Mouse (Mus musculus): ENCODE results near the gene Ccdc12.
A peak's percentile ranks its signal among the peaks of the same experiment; 100 is the strongest.
"Not testable (repeated sequence)": the region's sequence is repeated elsewhere in the genome, so short reads cannot be mapped to it uniquely, and the experiment has no call there.

Ccdc12 gene

DNA sequence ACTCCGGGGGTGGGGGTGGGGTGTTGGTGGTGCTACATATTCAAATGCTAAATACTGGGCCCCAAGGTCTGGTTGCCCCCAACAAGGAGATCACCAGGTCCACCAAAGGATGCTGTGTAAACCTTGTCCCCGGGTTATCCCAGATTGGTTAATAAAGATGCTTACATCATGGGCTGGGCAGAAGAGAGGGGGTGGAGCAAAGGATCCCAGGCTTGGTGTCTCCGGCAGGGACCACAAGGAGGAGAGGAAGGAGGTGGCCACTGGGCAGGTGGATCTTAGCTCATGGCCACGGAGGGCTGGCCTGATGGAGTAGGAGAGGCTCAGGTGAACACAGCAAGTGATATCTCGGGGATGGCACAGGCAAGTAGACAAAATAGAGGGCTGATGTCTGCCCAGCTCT, 22.6 kb downstream of the Ccdc12 start:
- no peak for DNase-seq

DNA sequence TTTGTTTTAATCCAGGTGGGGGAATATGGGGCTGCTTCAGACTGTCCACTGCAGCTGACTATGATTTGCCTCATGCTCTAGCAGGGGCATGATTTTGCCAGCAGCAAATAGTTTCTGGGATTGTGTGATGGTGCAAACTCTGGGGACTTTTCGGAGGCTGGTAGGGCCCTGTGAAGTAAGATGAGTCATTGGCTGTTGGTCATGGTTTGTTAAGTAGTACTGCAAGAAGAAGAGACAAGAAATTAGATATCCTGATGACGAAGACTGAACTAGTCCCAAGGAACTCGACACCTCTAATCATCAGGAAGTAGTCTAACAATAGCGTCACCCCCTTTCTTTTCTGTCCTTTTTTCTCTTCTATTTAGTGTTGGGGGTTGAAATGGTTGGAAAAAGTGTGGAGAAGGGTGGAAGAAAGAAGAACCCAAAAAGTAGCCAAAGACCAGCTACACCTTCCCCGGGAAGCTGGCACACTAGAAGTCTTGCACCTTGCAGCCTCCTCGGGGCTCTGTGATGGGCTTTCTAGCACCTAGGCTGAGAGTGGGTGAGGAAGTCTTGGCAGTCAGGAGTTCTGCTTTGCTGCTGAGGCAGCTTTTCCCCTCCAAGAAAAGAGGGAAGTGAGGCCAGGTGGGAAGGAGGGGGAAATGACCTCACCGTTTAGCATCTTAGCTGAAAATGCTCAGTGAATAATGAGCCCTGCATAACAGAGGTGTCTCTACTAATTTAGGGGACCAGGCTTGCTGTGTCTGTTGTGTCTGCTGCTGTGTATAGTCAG, 24.6 kb downstream of the Ccdc12 start:
- DNase-seq: no peak

- DNase-seq: no peak
Observed at GRCm38 (mm10) chr9:110681817-110682216, 25.5 kb downstream of the Ccdc12 start.

GRCm38 (mm10) chr9:110682255-110682654, 26.0 kb downstream of the Ccdc12 start:
- DNase-seq: peak; percentile 67

- not testable (repeated sequence) for DNase-seq
Observed at GRCm38 (mm10) chr9:110682697-110683096, 26.4 kb downstream of the Ccdc12 start.

- DNase-seq: peak; percentile 87
Observed at GRCm38 (mm10) chr9:110683574-110684099, 27.3 kb downstream of the Ccdc12 start.

DNA sequence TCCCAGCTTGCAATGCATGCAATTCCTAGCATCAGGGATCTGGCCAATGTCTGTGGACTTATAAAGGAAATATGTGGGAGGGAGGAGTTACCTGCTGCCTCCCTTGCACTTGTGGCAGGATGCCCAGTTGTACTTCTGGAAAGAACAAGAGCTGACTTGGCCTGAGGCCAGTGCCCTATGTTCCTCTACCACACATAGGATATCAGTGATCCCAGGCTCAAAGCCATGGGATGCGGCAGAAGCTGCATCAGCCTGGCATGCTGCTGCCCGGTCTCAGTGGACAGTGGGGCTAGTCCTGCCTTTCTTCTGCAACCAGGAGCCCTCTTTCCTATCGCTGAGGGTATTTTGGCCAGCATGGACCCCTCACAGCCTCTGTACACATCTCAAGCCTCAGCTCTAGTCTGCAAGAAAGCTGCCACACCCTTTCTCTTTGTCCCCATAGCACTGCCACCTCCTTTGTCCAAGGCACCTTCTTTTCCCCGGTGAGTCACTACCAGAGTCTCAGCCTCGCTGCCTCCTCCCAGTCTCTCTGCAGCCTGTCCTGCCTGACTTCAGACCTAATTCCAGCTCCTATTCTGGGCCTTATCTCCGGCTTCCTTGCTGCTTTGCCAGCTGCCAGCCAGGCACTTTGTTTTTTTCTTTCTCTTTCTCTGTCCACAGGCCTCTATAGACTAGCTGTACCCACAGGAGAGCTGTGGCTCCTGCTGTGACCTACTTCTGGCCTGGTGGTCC, 28.0 kb downstream of the Ccdc12 start:
- peak; percentile 97 for DNase-seq

GRCm38 (mm10) chr9:110685187-110685586, 28.9 kb downstream of the Ccdc12 start:
- no peak for DNase-seq

GRCm38 (mm10) chr9:110685591-110685990, 29.3 kb downstream of the Ccdc12 start:
- DNase-seq: no peak

DNA sequence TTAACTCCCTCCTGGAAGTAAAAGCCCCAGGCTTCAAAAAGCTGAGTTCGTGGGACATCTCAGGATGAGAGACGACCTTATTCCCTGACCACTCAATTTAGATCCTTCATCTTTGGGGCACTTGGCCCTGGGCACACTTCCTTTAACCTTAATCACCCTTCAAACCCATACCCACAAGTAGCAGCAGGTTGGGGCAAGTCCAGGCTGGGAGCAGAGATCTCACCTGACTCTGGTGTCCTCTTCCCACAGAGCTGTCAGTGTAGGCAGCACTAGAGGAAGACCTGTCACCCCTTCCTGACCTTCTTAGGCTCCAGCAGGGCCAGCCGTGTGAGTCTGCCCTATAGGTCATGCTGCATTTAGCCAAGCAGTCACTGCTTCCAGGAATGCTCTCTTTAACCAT, 30.2 kb downstream of the Ccdc12 start:
- DNase-seq: no peak

DNA sequence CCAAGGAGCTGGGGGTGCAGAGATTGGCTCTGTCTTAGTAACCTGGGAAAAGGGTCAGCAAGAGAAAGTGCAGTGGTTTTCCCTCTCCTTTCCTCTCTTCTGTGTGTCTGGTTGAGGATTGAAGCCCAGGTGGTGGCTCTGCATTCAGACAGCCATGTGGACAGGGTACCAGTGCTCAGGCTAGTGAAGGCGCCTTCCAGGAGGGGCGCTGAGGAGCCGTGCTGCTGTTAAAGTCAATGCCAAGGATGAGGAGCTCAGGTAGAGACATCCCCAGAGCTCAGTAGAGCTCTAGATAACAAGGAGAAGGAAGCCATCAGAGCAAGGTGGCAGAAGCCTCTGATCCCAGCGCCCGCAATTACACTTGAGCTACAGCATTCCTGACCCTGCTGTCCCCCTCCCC, 30.8 kb downstream of the Ccdc12 start:
- DNase-seq: no peak

DNA sequence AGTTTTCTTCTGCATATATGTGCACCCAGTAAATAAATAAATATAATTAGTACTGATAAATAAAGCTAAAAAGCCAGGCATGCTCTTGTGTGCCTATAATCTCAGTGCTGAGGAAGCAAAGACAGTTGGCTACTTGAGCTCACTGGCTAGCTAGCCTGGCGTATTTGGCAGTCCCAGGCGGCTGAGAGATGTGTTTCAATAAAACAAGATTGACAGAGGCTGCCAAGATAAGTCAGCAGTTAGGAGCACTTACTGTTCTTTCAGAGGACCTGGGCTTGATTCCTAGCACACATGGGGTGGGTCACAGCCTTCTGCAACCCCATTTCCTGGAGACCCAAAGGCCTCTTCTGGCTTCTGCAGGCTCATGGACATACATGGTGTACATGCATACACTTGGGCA, 31.5 kb downstream of the Ccdc12 start:
- no peak for DNase-seq

- DNase-seq: peak; percentile 85
Observed at GRCm38 (mm10) chr9:110689261-110689779, 33.0 kb downstream of the Ccdc12 start.

DNA sequence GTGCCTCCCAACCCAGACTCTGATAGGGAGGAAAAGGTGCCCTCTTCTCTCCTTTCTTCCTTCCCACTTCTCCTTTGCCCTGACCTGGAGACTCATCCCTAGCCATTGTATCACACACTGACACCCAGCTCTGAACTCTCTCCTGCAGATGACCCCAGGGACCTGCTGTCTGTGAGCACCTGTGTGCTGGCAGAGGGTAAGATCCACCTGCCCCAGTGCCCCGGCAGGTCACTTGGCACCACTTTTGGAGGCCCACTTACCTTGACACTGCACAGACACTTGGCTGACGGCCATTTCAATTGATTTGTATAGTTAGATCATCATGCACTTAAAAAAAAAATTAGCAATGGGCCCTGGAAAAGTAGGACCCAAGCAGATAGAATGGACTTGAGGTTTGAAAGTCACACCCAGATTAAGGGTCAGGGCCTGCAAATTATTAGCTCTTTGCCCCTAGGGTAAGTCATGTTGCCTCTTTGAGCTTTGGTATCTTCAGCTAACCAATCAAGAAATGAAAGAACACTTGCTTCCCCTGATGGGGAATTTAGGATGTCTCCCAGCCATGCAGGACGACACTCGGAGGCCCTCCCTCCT, 39.0 kb downstream of the Ccdc12 start:
- DNase-seq: no peak

- DNase-seq: no peak
Observed at GRCm38 (mm10) chr9:110696427-110696826, 40.1 kb downstream of the Ccdc12 start.

GRCm38 (mm10) chr9:110697465-110697864, 41.2 kb downstream of the Ccdc12 start:
- peak; percentile 54 for DNase-seq

DNA sequence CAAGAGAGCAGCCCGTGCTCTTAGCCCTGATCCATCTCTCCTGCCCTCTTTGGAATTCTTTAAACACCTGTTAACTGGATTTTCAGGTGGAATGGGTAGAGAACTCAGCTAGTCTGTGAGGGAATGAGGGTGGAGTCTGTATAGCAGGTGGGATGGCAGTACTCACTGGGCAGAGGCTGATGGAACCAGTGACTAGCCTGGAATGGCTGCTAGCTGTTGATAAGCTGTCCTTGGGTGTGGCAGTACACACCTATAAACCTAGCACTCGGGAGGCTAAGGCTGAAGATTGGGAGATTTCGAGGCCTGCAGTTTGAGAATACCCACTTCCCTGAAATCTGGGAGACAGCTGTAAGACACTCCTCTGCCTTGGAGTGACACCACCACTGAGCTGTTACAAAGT, 43.3 kb downstream of the Ccdc12 start:
- no peak for DNase-seq

GRCm38 (mm10) chr9:110701114-110702032, 45.1 kb downstream of the Ccdc12 start:
- no peak for DNase-seq

- no peak for DNase-seq
Observed at GRCm38 (mm10) chr9:110702848-110703247, 46.5 kb downstream of the Ccdc12 start.

GRCm38 (mm10) chr9:110703951-110704350, 47.6 kb downstream of the Ccdc12 start:
- DNase-seq: no peak

DNA sequence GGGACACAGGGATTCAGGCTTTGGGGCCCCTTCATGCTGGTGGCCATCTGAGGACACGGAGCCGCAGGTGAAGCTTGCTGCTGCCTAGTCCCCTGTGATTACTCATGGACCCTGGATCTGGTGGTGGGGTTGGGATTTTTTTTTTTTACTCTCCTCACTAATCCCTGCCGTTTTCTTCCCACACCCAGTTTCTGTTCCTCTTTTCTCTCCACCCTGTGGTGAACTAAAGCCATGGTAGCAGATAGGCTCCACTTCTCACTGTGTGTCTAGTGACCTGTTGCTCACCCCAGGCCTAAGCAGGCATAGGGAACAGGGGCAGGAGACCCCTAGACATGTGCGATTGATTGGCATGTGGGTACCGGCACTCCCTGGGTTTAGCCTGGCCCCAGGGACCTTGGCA, 50.5 kb downstream of the Ccdc12 start:
- DNase-seq: no peak

- peak; percentile 89 for DNase-seq
Observed at GRCm38 (mm10) chr9:110709640-110710258, 53.4 kb downstream of the Ccdc12 start.
